Mouse (Mus musculus) MEL (cell line): Measurements from ENCODE around the gene Coq3. TPM values are rescaled to one million over a fixed set of nuclear protein-coding genes. Genes with fewer than 3 reads are reported as not detected.

Source experiments
- DNase-seq: peaks from one replicate; pipeline ENCODE4 v3.0.0; 2011; ENCODE audit warnings: low read depth, low spot score
- H3K27ac ChIP-seq: 2 replicates; pipeline ENCODE4 v1.5.1; 2012; ENCODE audit warnings: low read depth, mild to moderate bottlenecking, control low read depth, low read length, moderate library complexity; ENCODE audit not compliant: control insufficient read depth
- H3K27me3 ChIP-seq, 2 experiments: fragments of 150-350 bp in 1 of 2; sonication (generic) in 1 of 2; 2 replicates each; pipeline ENCODE4 v1.6.1; 2012; ENCODE audit warnings: low read length in 2 of 2, mild to moderate bottlenecking in 2 of 2, improper control_type of control experiment in 1 of 2, moderate library complexity in 1 of 2; ENCODE audit not compliant: insufficient read depth in 2 of 2, control insufficient read depth in 1 of 2
- H3K36me3 ChIP-seq, 2 experiments: 2 replicates each; pipeline ENCODE4 v1.6.1; 2012 to 2014; ENCODE audit warnings: low read length in 2 of 2, improper control_type of control experiment in 1 of 2, inconsistent platforms in 1 of 2, mild to moderate bottlenecking in 1 of 2; ENCODE audit not compliant: insufficient read depth in 2 of 2, control insufficient read depth in 1 of 2
- H3K4me1 ChIP-seq, 2 experiments: fragments of 150-350 bp in 1 of 2; sonication (generic) in 1 of 2; 2 replicates each; pipeline ENCODE4 v1.6.1; 2012; ENCODE audit warnings: low read length in 2 of 2, improper control_type of control experiment in 1 of 2, mild to moderate bottlenecking in 1 of 2; ENCODE audit not compliant: insufficient read depth in 2 of 2, control insufficient read depth in 1 of 2
- H3K4me3 ChIP-seq, 2 experiments: fragments of 150-350 bp in 1 of 2; sonication (generic) in 1 of 2; 2 replicates each; pipeline ENCODE4 v1.5.1; 2012; ENCODE audit warnings: low read depth in 2 of 2, low read length in 2 of 2, mild to moderate bottlenecking in 2 of 2, moderate library complexity in 2 of 2, control low read depth in 1 of 2, improper control_type of control experiment in 1 of 2; ENCODE audit not compliant: control insufficient read depth in 1 of 2, insufficient read depth in 1 of 2
- H3K79me2 ChIP-seq: 2 replicates; pipeline ENCODE4 v1.6.1; 2012; ENCODE audit warnings: mild to moderate bottlenecking, low read length, moderate library complexity; ENCODE audit not compliant: control insufficient read depth, poor library complexity, insufficient read depth
- H3K9ac ChIP-seq: 2 replicates; pipeline ENCODE4 v1.6.1; 2012; ENCODE audit warnings: low read depth, mild to moderate bottlenecking, control low read depth, low read length, moderate library complexity; ENCODE audit not compliant: control insufficient read depth, poor library complexity, severe bottlenecking
- H3K9me3 ChIP-seq: fragments of 150-350 bp; sonication (generic); replicated peaks from 2 replicates; pipeline ENCODE4 v1.6.1; 2012; ENCODE audit warnings: mild to moderate bottlenecking, low read length, improper control_type of control experiment, moderate library complexity; ENCODE audit not compliant: insufficient read depth
- BHLHE40 ChIP-seq: IDR thresholded peaks from 2 replicates; pipeline ENCODE4 v1.6.1; 2012; ENCODE audit warnings: low read depth, mild to moderate bottlenecking, inconsistent platforms, low read length, improper control_type of control experiment, borderline replicate concordance
- ELF1 ChIP-seq: IDR thresholded peaks from 2 replicates; pipeline ENCODE4 v1.6.1; 2014; ENCODE audit warnings: low read depth, mild to moderate bottlenecking, inconsistent platforms, low read length, improper control_type of control experiment, moderate library complexity
- EP300 ChIP-seq, 2 experiments: IDR thresholded peaks; 2 replicates each; pipeline ENCODE4 v1.6.1; 2011; ENCODE audit warnings: improper control_type of control experiment in 2 of 2, low read length in 2 of 2, low read depth in 1 of 2, mild to moderate bottlenecking in 1 of 2
- ETS1 ChIP-seq: IDR thresholded peaks from 2 replicates; pipeline ENCODE4 v1.6.1; 2012; ENCODE audit warnings: low read depth, mild to moderate bottlenecking, inconsistent platforms, low read length, improper control_type of control experiment, moderate library complexity
- GABPA ChIP-seq: IDR thresholded peaks from 2 replicates; pipeline ENCODE4 v1.6.1; 2012; ENCODE audit warnings: low read depth, mild to moderate bottlenecking, inconsistent platforms, low read length, improper control_type of control experiment, moderate library complexity
- GATA1 ChIP-seq: IDR thresholded peaks from 2 replicates; pipeline ENCODE4 v1.6.1; 2011; ENCODE audit warnings: low read depth, low read length, improper control_type of control experiment
- HCFC1 ChIP-seq: IDR thresholded peaks from 2 replicates; pipeline ENCODE4 v1.6.1; 2012; ENCODE audit warnings: low read depth, mild to moderate bottlenecking, inconsistent platforms, low read length, improper control_type of control experiment, moderate library complexity
- JUND ChIP-seq: IDR thresholded peaks from 2 replicates; pipeline ENCODE4 v1.6.1; 2011; ENCODE audit warnings: low read depth, mild to moderate bottlenecking, improper control_type of control experiment, low read length
- MAFK ChIP-seq: IDR thresholded peaks from 2 replicates; pipeline ENCODE4 v1.6.1; 2011; ENCODE audit warnings: low read depth, mild to moderate bottlenecking, low read length, improper control_type of control experiment, borderline replicate concordance
- MXI1 ChIP-seq: IDR thresholded peaks from 2 replicates; pipeline ENCODE4 v1.6.1; 2011; ENCODE audit warnings: mild to moderate bottlenecking, low read depth, low read length, improper control_type of control experiment
- NRF1 ChIP-seq: IDR thresholded peaks from 2 replicates; pipeline ENCODE4 v1.6.1; 2014; ENCODE audit warnings: low read depth, mild to moderate bottlenecking, inconsistent platforms, low read length, improper control_type of control experiment, moderate library complexity; ENCODE audit not compliant: poor library complexity, insufficient read depth, severe bottlenecking
- POLR2AphosphoS2 ChIP-seq: IDR thresholded peaks from 2 replicates; pipeline ENCODE4 v1.6.1; 2011; ENCODE audit warnings: low read length, improper control_type of control experiment
- RAD21 ChIP-seq: IDR thresholded peaks from 2 replicates; pipeline ENCODE4 v1.6.1; 2011; ENCODE audit warnings: mild to moderate bottlenecking, low read depth, low read length, improper control_type of control experiment
- RCOR1 ChIP-seq: IDR thresholded peaks from 2 replicates; pipeline ENCODE4 v1.6.1; 2012; ENCODE audit warnings: low read depth, mild to moderate bottlenecking, inconsistent platforms, low read length, improper control_type of control experiment
- TAL1 ChIP-seq: IDR thresholded peaks from 2 replicates; pipeline ENCODE4 v1.6.1; 2012; ENCODE audit warnings: mild to moderate bottlenecking, inconsistent platforms, low read length, moderate library complexity, mixed read lengths
- UBTF ChIP-seq: IDR thresholded peaks from 2 replicates; pipeline ENCODE4 v1.6.1; 2012; ENCODE audit warnings: low read depth, mild to moderate bottlenecking, inconsistent platforms, low read length, improper control_type of control experiment, moderate library complexity, borderline replicate concordance; ENCODE audit not compliant: insufficient read depth
- USF1 ChIP-seq: IDR thresholded peaks from 2 replicates; pipeline ENCODE4 v1.6.1; 2014; ENCODE audit warnings: low read depth, mild to moderate bottlenecking, inconsistent platforms, low read length, improper control_type of control experiment, moderate library complexity
- USF2 ChIP-seq, 2 experiments: IDR thresholded peaks; 2 replicates each; pipeline ENCODE4 v1.6.1; 2011 to 2012; ENCODE audit warnings: improper control_type of control experiment in 2 of 2, low read length in 2 of 2, borderline replicate concordance in 1 of 2, inconsistent platforms in 1 of 2, low read depth in 1 of 2, mild to moderate bottlenecking in 1 of 2; ENCODE audit not compliant: insufficient read depth in 1 of 2
- ZKSCAN1 ChIP-seq: IDR thresholded peaks from 2 replicates; pipeline ENCODE4 v1.6.1; 2012; ENCODE audit warnings: low read depth, mild to moderate bottlenecking, inconsistent platforms, low read length, improper control_type of control experiment, moderate library complexity
- ZNF384 ChIP-seq: IDR thresholded peaks from 2 replicates; pipeline ENCODE4 v1.6.1; 2012; ENCODE audit warnings: low read depth, mild to moderate bottlenecking, inconsistent platforms, low read length, improper control_type of control experiment
- polyA plus RNA-seq, 2 experiments: library from polyadenylated mRNA; stranded (reverse) in 1 of 2; unstranded in 1 of 2; fragments of >175 nt in 1 of 2; fragments of >200 nt in 1 of 2; gene quantifications; 2 replicates each; pipeline versions ENCODE4 v1.2.1 to v1.2.4; 2012; ENCODE audit warnings: low replicate concordance in 2 of 2, low read depth in 1 of 2; ENCODE audit not compliant: insufficient read length in 2 of 2, insufficient read depth in 1 of 2, missing spikeins in 1 of 2
- total RNA-seq: library from RNA; depleted of rRNA; stranded (reverse); fragments of 300-350 nt; gene quantifications from 2 replicates; pipeline ENCODE4 v1.2.3, GENCODE M21; 2012

Coq3 gene
- total and polyA plus RNA-seq, 3 experiments = 11.2 to 15.1 TPM; not detected in 1

DNA sequence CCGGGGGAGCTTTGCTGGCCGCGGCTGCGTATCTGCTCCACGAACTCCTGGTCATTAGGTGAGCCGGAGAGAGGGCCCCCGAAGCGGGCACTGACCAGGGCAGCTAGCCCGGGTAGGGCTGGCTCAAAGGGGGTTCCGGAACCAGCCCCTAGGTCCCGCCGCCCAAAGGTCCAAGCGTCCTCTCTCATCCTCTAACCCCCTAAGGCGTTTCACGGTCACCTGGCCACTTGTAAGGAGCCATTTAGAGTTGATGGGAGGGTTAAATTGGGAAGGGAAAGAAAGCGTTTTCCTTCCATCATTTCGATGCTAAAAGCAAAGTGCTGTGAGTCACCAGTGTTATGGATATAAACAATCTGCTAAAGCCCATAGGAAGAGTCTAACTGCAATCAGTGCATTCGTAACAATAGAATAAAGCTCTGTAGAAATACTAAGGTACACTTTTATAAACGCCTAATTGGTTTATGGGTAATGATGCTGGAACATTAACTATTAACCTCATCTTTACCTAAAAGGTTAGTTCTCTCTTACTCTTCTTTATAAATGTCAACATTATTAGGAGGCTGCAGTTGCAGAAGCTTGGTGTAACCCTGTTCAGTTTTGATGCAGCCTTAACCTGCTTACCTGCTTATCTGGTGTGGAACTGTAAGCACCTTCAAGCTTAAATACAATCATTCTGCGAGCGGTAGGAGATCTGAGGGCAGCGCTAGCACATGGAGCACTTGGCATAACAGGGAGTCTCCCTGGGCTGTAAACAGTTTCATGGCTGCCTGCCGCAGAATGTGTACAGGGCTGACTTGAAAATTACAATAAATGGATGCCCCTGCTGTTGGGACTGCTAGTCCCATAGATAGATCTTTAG lies 52.5 kb downstream of the Coq3 start:
- TF ChIP-seq USF2 (IDR thresholded peaks at IDR 0.05; ENCODE audit: borderline replicate concordance in 1 of 2, insufficient read depth in 1 of 2, low read depth in 1 of 2, low read length in 2 of 2) (no peak), TAL1 (no peak), JUND (no peak), BHLHE40 (no peak), GABPA (no peak), HCFC1 (no peak), EP300 (IDR thresholded peaks at IDR 0.05; ENCODE audit: low read depth in 1 of 2, low read length in 2 of 2) (no peak), RAD21 (no peak), MXI1 (no peak)
- Histone ChIP-seq H3K9me3 (no peaks in the 10 kb centered on the region), H3K4me3 (no peak overlapping the region), H3K27ac (no peak overlapping the region), H3K36me3 (no peaks in the 10 kb centered on the region), H3K79me2 (no peaks in the 10 kb centered on the region), H3K27me3 (no peaks in the 10 kb centered on the region; a peak in 2 of 4 replicates), H3K4me1 (no peaks in the 10 kb centered on the region), H3K9ac (no peak overlapping the region)
- DNase-seq = no peak

DNA sequence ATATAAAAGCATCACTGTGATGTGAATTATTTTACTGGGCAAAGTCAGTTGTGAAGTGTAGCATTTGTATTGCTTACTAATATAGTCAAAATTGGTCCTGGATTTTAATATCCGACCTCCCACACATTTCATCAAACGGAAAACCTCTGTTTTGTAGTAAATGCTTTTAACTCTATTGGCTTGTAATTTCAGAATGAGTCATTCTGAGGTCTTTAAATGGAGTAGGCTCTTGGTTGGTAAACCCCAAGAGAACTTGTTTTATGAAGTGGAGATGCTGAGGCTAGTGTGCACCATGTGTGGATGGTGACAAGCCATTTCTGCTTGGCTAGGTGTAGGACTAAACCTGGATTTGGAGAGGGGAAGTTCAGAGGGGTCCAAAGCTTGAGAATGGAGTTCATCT lies 55.9 kb downstream of the Coq3 start:
- no peak for DNase-seq
- H3K4me1 ChIP-seq = no peaks in the 10 kb centered on the region
- H3K79me2 ChIP-seq = no peaks in the 10 kb centered on the region
- H3K4me3 ChIP-seq = no peak overlapping the region
- H3K27me3 ChIP-seq = peaks cover 0 to 1% of the 10 kb centered on the region in 2 experiments; a peak in 2 of 4 replicates
- H3K9ac ChIP-seq = no peak overlapping the region
- H3K9me3 ChIP-seq = no peaks in the 10 kb centered on the region
- H3K27ac ChIP-seq = no peak overlapping the region
- no peaks in the 10 kb centered on the region for H3K36me3 ChIP-seq
- TF ChIP-seq RCOR1 (no peak), RAD21 (no peak), POLR2AphosphoS2 (no peak), ETS1 (no peak), ZNF384 (no peak), GATA1 (no peak), USF1 (no peak), MAFK (no peak), ELF1 (no peak), TAL1 (no peak), JUND (no peak), MXI1 (no peak), EP300 (IDR thresholded peaks at IDR 0.05; ENCODE audit: low read depth in 1 of 2, low read length in 2 of 2) (no peak), ZKSCAN1 (no peak), NRF1 (no peak), UBTF (no peak)
